Mouse (Mus musculus): ENCODE measurements around the gene Olfr803. TPM values are rescaled to one million over a fixed set of nuclear protein-coding genes. Genes with fewer than 3 reads are reported as not detected.

The Olfr803 gene
- polyA plus RNA-seq (2011; ENCODE audit: insufficient read depth, insufficient read length, low read depth, missing spikeins), result not detected in 2 replicates

- H3K9ac ChIP-seq (ENCODE audit: low read depth, poor library complexity, severe bottlenecking), result no peak within 1 kb of the TSS
- H3K27ac ChIP-seq (ENCODE audit: insufficient read depth, low read length), result no peak within 1 kb of the TSS
- no peak for TF ChIP-seq EP300 (IDR thresholded peaks at IDR 0.05; ENCODE audit: insufficient read depth, low read depth, low read length)
- TF ChIP-seq POLR2A (IDR thresholded peaks at IDR 0.05; ENCODE audit: insufficient read depth, low read length), result no peak
- TF ChIP-seq CTCF (IDR thresholded peaks at IDR 0.05; ENCODE audit: low read depth, low read length), result no peak
- H3K27me3 ChIP-seq (ENCODE audit: control insufficient read depth, insufficient read depth, low read length, poor library complexity, severe bottlenecking), result no peaks in the 10 kb centered on the region
- H3K4me1 ChIP-seq (ENCODE audit: control insufficient read depth, insufficient read depth, low read length), result no peaks in the 10 kb centered on the region
- H3K9me3 ChIP-seq (replicated peaks; ENCODE audit: control insufficient read depth, insufficient read depth, low read length, poor library complexity, severe bottlenecking), result no peaks in the 10 kb centered on the region
- H3K4me3 ChIP-seq (ENCODE audit: low read depth, low read length), result no peak within 1 kb of the TSS
- H3K36me3 ChIP-seq (ENCODE audit: control insufficient read depth, insufficient read depth, low read length, poor library complexity, severe bottlenecking), result no peaks in the 10 kb centered on the region
These were observed at the start of gene Olfr803 for GRCm38 (mm10) chr10:129694186-129694585. Gene Olfr803, minus strand, starts transcription at chr10:129694286.

GRCm38 (mm10) chr10:129741821-129742220 is 47.7 kb upstream of the Olfr803 start, which contains the start of gene Olfr806:
Gene Olfr806, minus strand, starts transcription at chr10:129741921.
- no peaks in the 10 kb centered on the region for H3K36me3 ChIP-seq (ENCODE audit: control insufficient read depth, insufficient read depth, low read length, poor library complexity, severe bottlenecking)
- H3K4me1 ChIP-seq (ENCODE audit: control insufficient read depth, insufficient read depth, low read length), result no peaks in the 10 kb centered on the region
- no peaks in the 10 kb centered on the region for H3K9me3 ChIP-seq (replicated peaks; ENCODE audit: control insufficient read depth, insufficient read depth, low read length, poor library complexity, severe bottlenecking)
- H3K9ac ChIP-seq (ENCODE audit: low read depth, poor library complexity, severe bottlenecking), result no peak within 1 kb of the TSS
- no peaks in the 10 kb centered on the region for H3K27me3 ChIP-seq (ENCODE audit: control insufficient read depth, insufficient read depth, low read length, poor library complexity, severe bottlenecking)
- H3K4me3 ChIP-seq (ENCODE audit: low read depth, low read length), result no peak within 1 kb of the TSS
- TF ChIP-seq EP300 (IDR thresholded peaks at IDR 0.05; ENCODE audit: insufficient read depth, low read depth, low read length) (no peak), CTCF (IDR thresholded peaks at IDR 0.05; ENCODE audit: low read depth, low read length) (no peak), POLR2A (IDR thresholded peaks at IDR 0.05; ENCODE audit: insufficient read depth, low read length) (no peak)
- no peak within 1 kb of the TSS for H3K27ac ChIP-seq (ENCODE audit: insufficient read depth, low read length)

- no peaks in the 10 kb centered on the region for H3K4me1 ChIP-seq (ENCODE audit: control insufficient read depth, insufficient read depth, low read length)
- H3K9ac ChIP-seq (ENCODE audit: low read depth, poor library complexity, severe bottlenecking), result no peak within 1 kb of the TSS
- no peaks in the 10 kb centered on the region for H3K9me3 ChIP-seq (replicated peaks; ENCODE audit: control insufficient read depth, insufficient read depth, low read length, poor library complexity, severe bottlenecking)
- no peak within 1 kb of the TSS for H3K4me3 ChIP-seq (ENCODE audit: low read depth, low read length)
- H3K27me3 ChIP-seq (ENCODE audit: control insufficient read depth, insufficient read depth, low read length, poor library complexity, severe bottlenecking), result no peaks in the 10 kb centered on the region
- no peak for TF ChIP-seq POLR2A (IDR thresholded peaks at IDR 0.05; ENCODE audit: insufficient read depth, low read length)
- H3K27ac ChIP-seq (ENCODE audit: insufficient read depth, low read length), result no peak within 1 kb of the TSS
- H3K36me3 ChIP-seq (ENCODE audit: control insufficient read depth, insufficient read depth, low read length, poor library complexity, severe bottlenecking), result no peaks in the 10 kb centered on the region
These were observed 35.2 kb upstream of the Olfr803 start, which contains the start of gene Olfr805 for GRCm38 (mm10) chr10:129729275-129729674. Gene Olfr805, minus strand, starts transcription at chr10:129729375.

- Histone ChIP-seq H3K9me3 (replicated peaks; ENCODE audit: control insufficient read depth, insufficient read depth, low read length, poor library complexity, severe bottlenecking) (no peaks in the 10 kb centered on the region), H3K27me3 (ENCODE audit: control insufficient read depth, insufficient read depth, low read length, poor library complexity, severe bottlenecking) (no peaks in the 10 kb centered on the region), H3K9ac (ENCODE audit: low read depth, poor library complexity, severe bottlenecking) (no peak within 1 kb of the TSS), H3K27ac (ENCODE audit: insufficient read depth, low read length) (no peak within 1 kb of the TSS), H3K4me3 (ENCODE audit: low read depth, low read length) (no peak within 1 kb of the TSS), H3K36me3 (ENCODE audit: control insufficient read depth, insufficient read depth, low read length, poor library complexity, severe bottlenecking) (no peaks in the 10 kb centered on the region), H3K4me1 (ENCODE audit: control insufficient read depth, insufficient read depth, low read length) (no peaks in the 10 kb centered on the region)
- no peak for TF ChIP-seq EP300 (IDR thresholded peaks at IDR 0.05; ENCODE audit: insufficient read depth, low read depth, low read length)
These were observed 8.8 kb upstream of the Olfr803 start, which contains the start of gene Olfr804 for GRCm38 (mm10) chr10:129702910-129703309. Gene Olfr804, plus strand, starts transcription at chr10:129703210.

- no peaks in the 10 kb centered on the region for H3K4me1 ChIP-seq (ENCODE audit: control insufficient read depth, insufficient read depth, low read length)
- no peak within 1 kb of the TSS for H3K4me3 ChIP-seq (ENCODE audit: low read depth, low read length)
- no peak within 1 kb of the TSS for H3K9ac ChIP-seq (ENCODE audit: low read depth, poor library complexity, severe bottlenecking)
- H3K36me3 ChIP-seq (ENCODE audit: control insufficient read depth, insufficient read depth, low read length, poor library complexity, severe bottlenecking), result no peaks in the 10 kb centered on the region
- TF ChIP-seq CTCF (IDR thresholded peaks at IDR 0.05; ENCODE audit: low read depth, low read length), result no peak
- no peak for TF ChIP-seq POLR2A (IDR thresholded peaks at IDR 0.05; ENCODE audit: insufficient read depth, low read length)
- TF ChIP-seq EP300 (IDR thresholded peaks at IDR 0.05; ENCODE audit: insufficient read depth, low read depth, low read length), result no peak
- no peaks in the 10 kb centered on the region for H3K27me3 ChIP-seq (ENCODE audit: control insufficient read depth, insufficient read depth, low read length, poor library complexity, severe bottlenecking)
- H3K27ac ChIP-seq (ENCODE audit: insufficient read depth, low read length), result no peak within 1 kb of the TSS
- no peaks in the 10 kb centered on the region for H3K9me3 ChIP-seq (replicated peaks; ENCODE audit: control insufficient read depth, insufficient read depth, low read length, poor library complexity, severe bottlenecking)
These were observed 6.0 kb downstream of the Olfr803 start, which contains the start of gene Olfr802 for GRCm38 (mm10) chr10:129688069-129688468. Gene Olfr802, minus strand, starts transcription at chr10:129688169.

- Histone ChIP-seq H3K4me1 (ENCODE audit: control insufficient read depth, insufficient read depth, low read length) (no peaks in the 10 kb centered on the region), H3K9ac (ENCODE audit: low read depth, poor library complexity, severe bottlenecking) (no peak within 1 kb of the TSS), H3K9me3 (replicated peaks; ENCODE audit: control insufficient read depth, insufficient read depth, low read length, poor library complexity, severe bottlenecking) (no peaks in the 10 kb centered on the region), H3K27me3 (ENCODE audit: control insufficient read depth, insufficient read depth, low read length, poor library complexity, severe bottlenecking) (no peaks in the 10 kb centered on the region), H3K4me3 (ENCODE audit: low read depth, low read length) (no peak within 1 kb of the TSS), H3K36me3 (ENCODE audit: control insufficient read depth, insufficient read depth, low read length, poor library complexity, severe bottlenecking) (no peaks in the 10 kb centered on the region), H3K27ac (ENCODE audit: insufficient read depth, low read length) (no peak within 1 kb of the TSS)
- TF ChIP-seq EP300 (IDR thresholded peaks at IDR 0.05; ENCODE audit: insufficient read depth, low read depth, low read length), result no peak
- no peak for TF ChIP-seq POLR2A (IDR thresholded peaks at IDR 0.05; ENCODE audit: insufficient read depth, low read length)
- no peak for TF ChIP-seq CTCF (IDR thresholded peaks at IDR 0.05; ENCODE audit: low read depth, low read length)
These were observed 20.3 kb downstream of the Olfr803 start, which contains the start of gene Olfr801 for GRCm38 (mm10) chr10:129673765-129674164. Gene Olfr801, minus strand, starts transcription at chr10:129673865.
